Mouse (Mus musculus) duodenum, adult 2 months (tissue): ENCODE measurements around the gene Msln. TPM values are rescaled to one million over a fixed set of nuclear protein-coding genes. Genes with fewer than 3 reads are reported as not detected.

ENCODE experiments used
- polyA plus RNA-seq: library from polyadenylated mRNA; depleted of rRNA; stranded (reverse); fragments of >200 nt; gene quantifications from 2 replicates; pipeline ENCODE4 v1.2.3, GENCODE M21; 2012; ENCODE audit warnings: low replicate concordance; rRNA removed

Gene Msln
- 2.2 and 3.4 TPM in 2 replicates for polyA plus RNA-seq

DNA sequence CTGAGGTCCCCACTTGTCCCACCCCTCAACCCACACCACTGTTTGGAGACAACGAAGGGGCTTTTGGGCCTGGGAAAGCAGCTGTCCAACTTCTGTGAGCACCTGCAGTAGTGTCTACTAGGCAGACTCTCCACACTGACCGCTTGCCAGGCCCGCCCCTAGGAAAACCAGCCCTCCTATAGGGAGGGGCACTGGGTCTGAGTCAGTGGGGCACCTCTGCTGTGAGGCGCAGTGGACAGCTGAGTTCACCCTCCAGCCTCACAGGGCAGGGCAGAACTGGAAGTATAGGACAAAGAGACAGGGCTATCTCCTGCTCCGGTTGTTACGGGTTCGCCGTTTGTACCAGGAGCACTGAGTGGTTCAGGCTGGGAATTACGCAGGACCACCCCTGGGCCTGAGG, at the start of gene Msln:
TSS of gene Msln (minus strand) at position 138 of the 400 bp plus-strand sequence.

GRCm38 (mm10) chr17:25796951-25797369, 42.8 kb upstream of the Msln start, which contains the start of gene Metrn:
TSS of gene Metrn (minus strand) at chr17:25797136.

DNA sequence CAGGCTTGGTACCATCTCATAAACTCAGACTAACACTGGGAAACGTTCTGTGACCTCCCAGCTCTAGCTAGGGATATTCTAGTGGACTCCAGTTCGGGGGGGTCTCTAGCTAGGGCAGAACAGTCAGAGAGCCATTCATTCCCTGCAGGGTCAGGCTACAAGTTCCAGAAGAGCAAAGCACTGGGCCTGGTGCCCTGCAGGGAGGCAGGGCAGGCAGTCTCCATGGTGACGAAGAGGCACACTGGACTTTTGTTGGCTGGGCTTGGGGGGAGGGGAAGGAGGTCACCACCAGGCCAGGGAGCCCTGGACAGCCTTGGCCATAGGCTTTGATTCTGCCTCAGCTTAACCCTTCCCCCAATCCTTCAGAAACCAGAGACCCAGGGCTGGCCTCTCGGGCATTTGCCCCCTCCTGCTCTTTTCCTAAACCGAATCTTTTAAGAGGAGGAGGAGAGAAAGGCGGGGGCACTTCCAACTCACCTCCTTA, 41.5 kb upstream of the Msln start, which contains the start of gene AC134908.4:
TSS of gene AC134908.4 (minus strand) at position 51 of the 484 bp plus-strand sequence.

GRCm38 (mm10) chr17:25792615-25793014, 38.4 kb upstream of the Msln start, which contains the start of gene Fam173a:
TSS of gene Fam173a (minus strand) at chr17:25792901.

GRCm38 (mm10) chr17:25786280-25786679, 32.1 kb upstream of the Msln start, which contains the start of gene Ccdc78:
TSS of gene Ccdc78 (plus strand) at chr17:25786580.

GRCm38 (mm10) chr17:25785281-25785745, 31.1 kb upstream of the Msln start, which contains the start of gene Haghl:
TSS of gene Haghl (minus strand) at chr17:25785673.

GRCm38 (mm10) chr17:25773549-25774120, 19.5 kb upstream of the Msln start, which contains the start of gene Narfl:
TSS of gene Narfl (plus strand) at chr17:25773776.

GRCm38 (mm10) chr17:25735745-25736144, 18.4 kb downstream of the Msln start, which contains the start of gene Mslnl:
TSS of gene Mslnl (plus strand) at chr17:25736042.

GRCm38 (mm10) chr17:25727265-25728008, 26.7 kb downstream of the Msln start, which contains the start of the genes Chtf18 and Rpusd1:
TSS of gene Chtf18 (minus strand) at chr17:25727419.
TSS of gene Rpusd1 (plus strand) at chr17:25727670.

DNA sequence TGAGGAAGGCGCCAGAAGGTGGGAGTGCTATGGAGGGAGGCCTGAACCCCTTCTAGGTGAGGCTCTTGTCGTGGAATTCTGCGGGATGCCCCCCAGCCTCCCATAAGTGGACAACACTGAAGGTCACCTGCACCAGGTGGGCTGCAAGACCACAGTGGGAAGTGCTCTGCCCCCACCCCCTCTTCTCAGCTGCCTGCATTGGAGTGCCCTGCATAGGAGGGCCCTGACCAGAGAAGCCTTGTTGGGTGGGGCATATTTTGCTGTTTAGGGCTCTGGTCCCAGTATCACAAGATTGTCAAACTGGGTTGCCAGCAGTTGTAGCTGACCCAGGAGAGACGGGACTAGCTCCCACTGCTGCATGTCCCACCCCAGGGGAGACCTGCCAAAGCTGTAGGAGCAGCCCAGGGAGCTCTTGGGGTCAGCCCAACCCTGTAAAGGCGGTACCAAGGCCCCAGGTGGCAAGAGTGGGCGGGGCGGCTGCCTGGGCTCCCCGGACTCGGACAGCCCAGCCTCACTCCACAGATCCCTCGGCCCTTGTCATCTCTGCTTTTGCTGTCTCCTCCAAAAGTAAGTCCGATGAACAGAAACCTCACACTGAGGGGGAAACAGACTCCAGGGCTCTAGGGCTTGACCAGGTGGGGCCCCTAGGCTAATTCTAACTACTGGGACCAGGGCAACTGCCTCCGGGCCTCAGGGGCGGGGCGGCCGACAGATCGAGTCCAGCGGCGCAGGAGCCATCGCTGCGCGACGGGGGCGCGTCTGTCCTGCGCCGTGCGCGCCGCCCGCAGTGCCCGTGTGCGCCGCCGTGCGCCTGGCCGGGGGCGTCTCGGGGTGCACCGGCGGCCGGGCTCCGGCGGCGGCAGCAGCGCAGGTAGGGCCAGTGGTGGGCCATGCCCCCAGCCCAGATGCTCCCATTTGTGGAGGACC, 37.2 kb downstream of the Msln start, which contains the start of gene Gng13:
TSS of gene Gng13 (plus strand) at position 461 of the 927 bp plus-strand sequence.

Other genes with a start within 250 kb of the Msln start
- 0.35 and 0.44 TPM in 2 replicates for gene Sox8, start 183.7 kb downstream of the Msln start, polyA plus RNA-seq
- gene Lmf1, start 175.3 kb downstream of the Msln start, polyA plus RNA-seq: 12.1 and 16.5 TPM in 2 replicates
- gene Gng13, start 37.2 kb downstream of the Msln start, polyA plus RNA-seq: 0.23 TPM in 1 of 2 replicates, not detected in the other
- gene Chtf18, start 27.0 kb downstream of the Msln start, polyA plus RNA-seq: 10.7 and 13.7 TPM in 2 replicates
- gene Rpusd1, start 26.7 kb downstream of the Msln start, polyA plus RNA-seq: 23.9 and 28.5 TPM in 2 replicates
- 0.27 and 0.29 TPM in 2 replicates for gene Mslnl, start 18.3 kb downstream of the Msln start, polyA plus RNA-seq
- gene Narfl, start 19.4 kb upstream of the Msln start, polyA plus RNA-seq: 11.9 and 15.5 TPM in 2 replicates
- gene Haghl, start 31.3 kb upstream of the Msln start, polyA plus RNA-seq: 26.8 and 27.4 TPM in 2 replicates
- 0.06 TPM in 1 of 2 replicates, not detected in the other for gene Ccdc78, start 32.2 kb upstream of the Msln start, polyA plus RNA-seq
- 94.1 and 137 TPM in 2 replicates for gene Fam173a, start 38.5 kb upstream of the Msln start, polyA plus RNA-seq
- gene AC134908.4, start 41.3 kb upstream of the Msln start, polyA plus RNA-seq: not detected in 2 replicates
- gene Metrn, start 42.8 kb upstream of the Msln start, polyA plus RNA-seq: 29.1 and 38.2 TPM in 2 replicates
- gene Fbxl16, start 54.7 kb upstream of the Msln start, polyA plus RNA-seq: 2.5 and 4.1 TPM in 2 replicates
- gene Wdr24, start 69.2 kb upstream of the Msln start, polyA plus RNA-seq: 27.2 and 27.4 TPM in 2 replicates
- gene Jmjd8, start 74.5 kb upstream of the Msln start, polyA plus RNA-seq: 43.0 and 55.8 TPM in 2 replicates
- gene Stub1, start 79.0 kb upstream of the Msln start, polyA plus RNA-seq: 105 and 167 TPM in 2 replicates
- 6.5 and 12.9 TPM in 2 replicates for gene Rhbdl1, start 82.9 kb upstream of the Msln start, polyA plus RNA-seq
- 68.5 and 82.6 TPM in 2 replicates for gene Gm20683, start 87.4 kb upstream of the Msln start, polyA plus RNA-seq
- 122 and 144 TPM in 2 replicates for gene Rhot2, start 90.5 kb upstream of the Msln start, polyA plus RNA-seq
- gene Wdr90, start 107.1 kb upstream of the Msln start, polyA plus RNA-seq: 9.5 and 30.5 TPM in 2 replicates
- gene Mcrip2, start 114.4 kb upstream of the Msln start, polyA plus RNA-seq: 135 and 209 TPM in 2 replicates
- 162 and 249 TPM in 2 replicates for gene Mettl26, start 120.7 kb upstream of the Msln start, polyA plus RNA-seq
- gene Wfikkn1, start 126.5 kb upstream of the Msln start, polyA plus RNA-seq: 1.3 and 1.9 TPM in 2 replicates
- 38.2 and 46.0 TPM in 2 replicates for gene Rab40c, start 165.3 kb upstream of the Msln start, polyA plus RNA-seq
- 69.2 and 87.1 TPM in 2 replicates for gene Pigq, start 190.6 kb upstream of the Msln start, polyA plus RNA-seq
- gene Nhlrc4, start 190.6 kb upstream of the Msln start, polyA plus RNA-seq: not detected in 2 replicates
- gene A930017K11Rik, start 198.2 kb upstream of the Msln start, polyA plus RNA-seq: not detected in 2 replicates
- 74.2 and 92.9 TPM in 2 replicates for gene Capn15, start 231.4 kb upstream of the Msln start, polyA plus RNA-seq